Mouse (Mus musculus) forebrain, embryonic 10.5 days (tissue): ENCODE results near the gene Sorl1. TPM values are rescaled to one million over a fixed set of nuclear protein-coding genes. Genes with fewer than 3 reads are reported as not detected.

ENCODE experiments used
- DNase-seq: peaks from one replicate; pipeline ENCODE4 v3.0.0-alpha.2; 2017; ENCODE audit warnings: low spot score; ENCODE audit errors: extremely low spot score
- H3K27ac ChIP-seq: fragments of 300-500 bp; sonication (generic); 2 replicates; pipeline ENCODE4 v1.5.1; 2016; ENCODE audit warnings: mild to moderate bottlenecking
- H3K27me3 ChIP-seq: fragments of 300-500 bp; sonication (generic); 2 replicates; pipeline ENCODE4 v1.6.1; 2016; ENCODE audit warnings: mild to moderate bottlenecking; ENCODE audit not compliant: poor library complexity, severe bottlenecking
- H3K36me3 ChIP-seq: fragments of 300-500 bp; sonication (generic); replicated peaks from 2 replicates; pipeline ENCODE4 v1.6.1; 2016; ENCODE audit warnings: mild to moderate bottlenecking, moderate library complexity
- H3K4me1 ChIP-seq: fragments of 300-500 bp; sonication (generic); 2 replicates; pipeline ENCODE4 v1.6.1; 2016
- H3K4me3 ChIP-seq: fragments of 300-500 bp; sonication (generic); 2 replicates; pipeline ENCODE4 v1.5.1; 2016; ENCODE audit warnings: mild to moderate bottlenecking, moderate library complexity
- H3K9me3 ChIP-seq: fragments of 300-500 bp; sonication (generic); 2 replicates; pipeline ENCODE4 v1.6.1; 2016; ENCODE audit warnings: mild to moderate bottlenecking, moderate library complexity
- WGBS: fragments of 180-500 bp; shearing (Covaris S2); methylation state at CpG from one replicate; pipeline ENCODE4 v1.1.7; 2016; 5-methylcytosine and 5-hydroxymethylcytosine counted together
- polyA plus RNA-seq: library from polyadenylated mRNA; unstranded; fragments of >200 nt; fragmentation: Nextera tagmentation; extraction: Ambion mirVana; gene quantifications from 2 replicates; pipeline ENCODE4 v1.2.1, GENCODE M21; 2016

Sorl1 gene
- polyA plus RNA-seq, 1 experiment from 2014 or later = 4.7 TPM

DNA sequence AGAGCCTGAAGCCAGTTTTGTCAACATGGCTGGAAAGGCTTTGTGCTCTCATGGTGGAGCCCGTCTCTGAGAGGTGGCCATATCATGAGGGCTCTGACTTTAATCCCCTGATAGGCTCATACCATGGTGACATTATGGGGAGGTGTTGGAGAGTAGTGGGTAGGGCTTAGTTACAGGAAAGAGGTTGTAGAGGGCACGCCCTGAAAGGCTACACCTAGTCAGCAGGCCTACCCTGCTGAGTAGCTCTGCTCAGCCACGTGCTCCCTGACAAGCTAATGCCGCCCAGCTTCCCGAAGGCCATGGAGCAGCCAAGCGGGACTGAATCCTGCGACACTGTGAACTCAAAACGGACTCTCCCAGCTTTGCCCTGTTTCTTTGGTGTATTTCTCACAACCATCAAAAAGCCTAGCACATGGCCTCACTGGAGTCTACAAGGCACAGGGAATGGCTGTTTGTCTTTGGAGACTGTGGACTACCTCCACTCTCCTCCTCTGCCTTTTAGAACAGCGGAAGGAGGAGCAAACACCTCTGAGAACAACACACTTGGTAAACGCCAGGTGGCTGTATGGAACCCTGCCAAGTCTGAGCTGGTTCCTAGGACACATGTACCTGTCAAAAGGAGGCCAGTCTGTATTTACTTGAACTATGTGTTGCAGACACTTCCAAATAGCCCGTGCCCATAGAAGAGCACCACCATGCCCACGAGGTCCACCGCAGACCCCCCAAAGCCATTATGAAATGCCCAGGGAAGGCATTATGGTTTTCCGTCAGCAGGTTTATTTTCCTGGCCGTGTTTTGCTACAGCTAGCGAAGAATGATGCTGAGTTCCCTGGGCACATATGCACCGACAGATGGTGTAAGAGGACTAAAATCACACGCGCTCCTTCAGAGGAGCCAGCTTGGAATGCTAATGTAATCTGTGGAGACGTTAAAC lies 69.5 kb downstream of the Sorl1 start:
- Histone ChIP-seq H3K27me3 (peaks cover 88% of the 10 kb centered on the region), H3K27ac (no peak overlapping the region), H3K9me3 (peaks cover 8% of the 10 kb centered on the region; the same call in 1 of the 2 replicates), H3K36me3 (no peaks in the 10 kb centered on the region), H3K4me1 (peaks cover 19% of the 10 kb centered on the region), H3K4me3 (no peak overlapping the region)
- no peak for DNase-seq
- 76% methylated on average over 20 of the region's 20 CpGs for WGBS

- Histone ChIP-seq H3K27me3 (peaks cover 97% of the 10 kb centered on the region), H3K27ac (no peak overlapping the region), H3K36me3 (no peaks in the 10 kb centered on the region), H3K4me3 (no peak overlapping the region), H3K4me1 (peaks cover 22% of the 10 kb centered on the region), H3K9me3 (peaks cover 8% of the 10 kb centered on the region; the same call in 1 of the 2 replicates)
- WGBS = 80% methylated on average over 12 of the region's 12 CpGs
- DNase-seq = no peak
Observed at GRCm38 (mm10) chr9:42053591-42054190, 70.4 kb downstream of the Sorl1 start.

- DNase-seq = no peak
- WGBS = 80% methylated on average over 12 of the region's 12 CpGs
- H3K4me1 ChIP-seq = peaks cover 31% of the 10 kb centered on the region
- H3K27ac ChIP-seq = no peak overlapping the region
- H3K27me3 ChIP-seq = peaks cover 94% of the 10 kb centered on the region
- H3K4me3 ChIP-seq = no peak overlapping the region
- peaks cover 8% of the 10 kb centered on the region; the same call in 1 of the 2 replicates for H3K9me3 ChIP-seq
- H3K36me3 ChIP-seq = no peaks in the 10 kb centered on the region
Observed at GRCm38 (mm10) chr9:42052713-42053356, 71.3 kb downstream of the Sorl1 start.

DNA sequence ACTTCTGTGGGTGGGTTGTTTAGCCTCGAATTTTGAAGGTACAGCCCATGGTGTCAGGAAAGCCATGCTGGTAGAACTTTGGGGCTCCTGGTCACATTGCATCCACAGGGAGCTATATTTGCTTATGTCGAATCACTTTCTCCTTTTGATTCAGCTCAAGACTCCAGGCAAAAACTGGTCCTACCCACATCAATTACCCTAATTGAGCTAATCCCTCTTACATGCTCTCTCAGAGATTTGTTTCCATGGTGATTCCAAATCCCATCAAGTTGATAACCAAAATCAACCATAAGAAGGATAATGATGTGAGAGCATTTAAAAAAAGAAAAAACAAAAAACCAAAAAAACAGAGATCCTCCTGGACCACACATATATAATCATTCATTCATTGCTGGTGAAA lies 75.6 kb downstream of the Sorl1 start:
- no peak for DNase-seq
- Histone ChIP-seq H3K4me1 (peaks cover 22% of the 10 kb centered on the region), H3K27me3 (peaks cover 94% of the 10 kb centered on the region), H3K27ac (no peak overlapping the region), H3K9me3 (peaks cover 8% of the 10 kb centered on the region; the same call in 1 of the 2 replicates), H3K4me3 (no peak overlapping the region), H3K36me3 (no peaks in the 10 kb centered on the region)
- 33% methylated on average over 2 of the region's 2 CpGs for WGBS

DNA sequence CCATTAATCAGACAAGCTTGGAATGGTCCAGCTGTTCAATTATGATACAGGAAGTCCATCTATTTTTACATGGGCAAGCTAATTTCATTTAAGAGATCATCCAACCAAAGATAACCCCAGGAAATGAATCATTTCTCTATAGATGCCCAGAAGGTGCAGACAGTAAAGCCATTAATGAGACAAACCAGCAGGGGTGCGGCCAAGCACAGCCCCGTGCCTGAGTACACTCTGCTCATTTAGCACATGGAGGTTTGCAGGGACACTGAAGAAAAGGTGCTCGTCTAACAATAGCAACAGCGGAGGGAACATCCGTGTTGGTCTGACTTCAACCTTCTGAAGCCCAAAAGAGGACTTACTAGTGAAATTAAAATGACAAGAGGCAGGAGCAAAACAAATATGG lies 76.3 kb downstream of the Sorl1 start:
- DNase-seq = no peak
- Histone ChIP-seq H3K27ac (no peak overlapping the region), H3K27me3 (peaks cover 94% of the 10 kb centered on the region), H3K36me3 (no peaks in the 10 kb centered on the region), H3K4me3 (no peak overlapping the region), H3K4me1 (peaks cover 18% of the 10 kb centered on the region), H3K9me3 (peaks cover 8% of the 10 kb centered on the region; the same call in 1 of the 2 replicates)
- 60% methylated on average over 5 of the region's 5 CpGs for WGBS

- Histone ChIP-seq H3K4me1 (peaks cover 18% of the 10 kb centered on the region), H3K27me3 (peaks cover 94% of the 10 kb centered on the region), H3K9me3 (peaks cover 8% of the 10 kb centered on the region; the same call in 1 of the 2 replicates), H3K4me3 (no peak overlapping the region), H3K27ac (no peak overlapping the region), H3K36me3 (no peaks in the 10 kb centered on the region)
- 94% methylated on average over 11 of the region's 11 CpGs for WGBS
- DNase-seq = no peak
Observed at GRCm38 (mm10) chr9:42046248-42046647, 77.8 kb downstream of the Sorl1 start.

DNA sequence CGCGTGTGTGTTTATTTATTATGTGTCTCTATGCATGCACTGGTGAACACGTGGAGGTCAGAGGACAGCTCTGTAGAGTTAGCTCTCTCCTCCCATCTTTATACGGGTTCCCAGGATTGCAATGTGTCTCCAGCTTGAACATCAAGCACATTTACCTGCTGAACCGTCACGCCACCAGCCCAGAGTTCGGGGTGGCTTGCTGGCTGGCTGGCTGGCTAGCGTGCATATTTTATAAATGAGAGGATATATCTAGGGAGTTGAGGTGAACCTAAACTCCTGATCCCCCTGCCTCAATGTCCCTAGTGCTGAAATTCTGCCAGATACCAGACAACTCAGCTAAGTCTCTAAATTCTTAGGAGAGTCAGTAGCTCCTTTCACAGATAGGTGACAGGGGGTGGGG lies 79.4 kb downstream of the Sorl1 start:
- H3K27ac ChIP-seq = no peak overlapping the region
- DNase-seq = no peak
- no peak overlapping the region for H3K4me3 ChIP-seq
- H3K36me3 ChIP-seq = no peaks in the 10 kb centered on the region
- peaks cover 93% of the 10 kb centered on the region for H3K27me3 ChIP-seq
- no peaks in the 10 kb centered on the region for H3K9me3 ChIP-seq
- peaks cover 20% of the 10 kb centered on the region for H3K4me1 ChIP-seq
- WGBS = 93% methylated on average over 8 of the region's 8 CpGs

- Histone ChIP-seq H3K9me3 (no peaks in the 10 kb centered on the region), H3K36me3 (no peaks in the 10 kb centered on the region), H3K4me3 (no peak overlapping the region), H3K27ac (no peak overlapping the region), H3K4me1 (peaks cover 25% of the 10 kb centered on the region), H3K27me3 (peaks cover 93% of the 10 kb centered on the region)
- 91% methylated on average over 8 of the region's 8 CpGs for WGBS
- no peak for DNase-seq
Observed at GRCm38 (mm10) chr9:42043934-42044333, 80.2 kb downstream of the Sorl1 start.

DNA sequence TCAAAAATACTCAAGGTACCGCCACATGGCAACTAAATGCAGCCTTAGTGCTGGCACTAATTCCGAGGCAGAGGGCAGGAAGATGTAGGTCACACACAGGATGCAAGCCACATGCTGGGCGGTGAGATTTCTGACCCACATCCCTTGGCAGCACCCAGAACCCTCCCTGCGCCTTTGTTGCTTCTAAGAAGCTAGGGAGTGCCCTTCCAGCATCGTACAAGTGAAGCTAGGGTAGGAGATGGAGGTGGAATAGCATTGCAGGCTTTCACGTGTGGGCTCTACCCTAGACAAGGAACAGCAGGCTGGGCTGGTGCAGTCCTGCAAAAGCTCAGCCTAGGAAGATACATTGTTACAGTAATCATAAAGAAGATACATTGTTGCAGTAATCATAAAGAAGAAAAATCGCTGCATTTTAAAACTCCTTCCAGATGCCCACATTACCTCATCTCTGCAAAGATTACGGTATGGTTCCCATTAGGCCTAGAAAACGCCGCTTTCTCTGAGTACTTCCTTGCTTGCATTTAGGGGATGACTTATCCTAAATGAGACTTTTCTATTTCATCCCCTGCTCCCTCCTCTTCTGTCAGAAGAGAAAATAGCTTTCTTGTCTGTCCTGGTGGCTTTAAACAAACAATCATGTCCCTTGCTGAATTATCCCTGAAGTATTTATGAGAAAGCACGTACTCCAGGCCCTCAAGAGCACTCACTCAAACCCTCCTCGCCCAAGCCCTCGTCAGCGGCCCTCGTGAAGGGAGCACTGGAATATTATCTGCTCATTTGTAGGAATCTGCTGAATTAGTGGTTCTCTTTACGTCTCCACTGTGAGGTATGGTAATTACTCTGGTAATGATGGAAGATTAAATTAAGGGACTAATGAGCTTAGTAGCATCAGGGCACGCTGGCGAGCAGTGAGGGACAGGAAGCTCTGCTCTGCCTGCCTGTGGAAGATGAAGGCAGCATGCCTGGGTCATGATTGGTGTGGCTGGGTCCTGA lies 84.8 kb downstream of the Sorl1 start:
- Histone ChIP-seq H3K27me3 (peaks cover 99% of the 10 kb centered on the region), H3K27ac (no peak overlapping the region)
- WGBS = 72% methylated on average over 18 of the region's 18 CpGs

GRCm38 (mm10) chr9:42036885-42037284 lies 87.2 kb downstream of the Sorl1 start:
- peaks cover 94% of the 10 kb centered on the region for H3K27me3 ChIP-seq
- WGBS = 94% methylated on average over 11 of the region's 11 CpGs
- H3K36me3 ChIP-seq = no peaks in the 10 kb centered on the region
- H3K27ac ChIP-seq = no peak overlapping the region
- no peak overlapping the region for H3K4me3 ChIP-seq
- no peaks in the 10 kb centered on the region for H3K9me3 ChIP-seq
- no peak for DNase-seq
- peaks cover 19% of the 10 kb centered on the region for H3K4me1 ChIP-seq

More for the DNA sequence above, 84.8 kb downstream of the Sorl1 start:
- DNase-seq = no peak
- H3K4me1 ChIP-seq = peaks cover 10% of the 10 kb centered on the region; the same call in 1 of the 2 replicates
- no peaks in the 10 kb centered on the region for H3K36me3 ChIP-seq
- no peak overlapping the region for H3K4me3 ChIP-seq
- no peaks in the 10 kb centered on the region for H3K9me3 ChIP-seq

DNA sequence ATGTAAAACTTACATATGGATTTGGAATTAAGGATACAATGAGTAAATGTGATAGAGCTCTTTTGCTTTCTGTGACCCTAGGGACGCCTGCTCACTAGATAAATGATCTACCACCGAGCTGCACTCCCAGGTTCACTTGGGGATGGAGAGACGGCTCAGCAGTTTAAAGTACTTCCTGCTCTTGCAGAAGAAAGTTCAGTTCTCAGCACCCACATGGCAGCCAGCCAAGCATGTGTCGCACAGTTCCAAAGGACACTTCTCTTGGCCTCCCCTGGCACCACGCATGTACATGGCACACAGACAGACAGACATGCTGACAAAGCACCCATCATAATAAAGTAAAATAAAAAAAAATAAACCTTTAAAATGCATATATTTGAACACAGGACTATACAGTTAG lies 88.1 kb downstream of the Sorl1 start:
- H3K27me3 ChIP-seq = peaks cover 92% of the 10 kb centered on the region
- WGBS = 89% methylated on average over 5 of the region's 5 CpGs

More for the DNA sequence above, 88.1 kb downstream of the Sorl1 start:
- Histone ChIP-seq H3K4me3 (no peak overlapping the region), H3K27ac (no peak overlapping the region), H3K4me1 (peaks cover 19% of the 10 kb centered on the region), H3K36me3 (no peaks in the 10 kb centered on the region; the same call in 1 of the 2 replicates), H3K9me3 (no peaks in the 10 kb centered on the region)
- DNase-seq = no peak
